Mouse (Mus musculus): Measurements from ENCODE around the gene Igfbp7.

- TF ChIP-seq EP300 (IDR thresholded peaks at IDR 0.05; ENCODE audit: insufficient read depth, low read depth, low read length) (no peak), CTCF (IDR thresholded peaks at IDR 0.05; ENCODE audit: low read depth, low read length) (peak; percentile 40)
Measured at GRCm38 (mm10) chr5:77330154-77330553, 77.7 kb downstream of the Igfbp7 start.

All from ES-Bruce4 (cell line).